Mouse (Mus musculus) right cerebral cortex, adult 18-20 months (tissue): ENCODE measurements around the gene Bpifa6.
A peak's percentile ranks its signal among the peaks of the same experiment; 100 is the strongest.
"Not testable (repeated sequence)": the region's sequence is repeated elsewhere in the genome, so short reads cannot be mapped to it uniquely, and the experiment has no call there.

Source experiments
- DNase-seq: peaks from one replicate; pipeline ENCODE4 v3.0.0; 2022; ENCODE audit warnings: mixed read lengths

The Bpifa6 gene

DNA sequence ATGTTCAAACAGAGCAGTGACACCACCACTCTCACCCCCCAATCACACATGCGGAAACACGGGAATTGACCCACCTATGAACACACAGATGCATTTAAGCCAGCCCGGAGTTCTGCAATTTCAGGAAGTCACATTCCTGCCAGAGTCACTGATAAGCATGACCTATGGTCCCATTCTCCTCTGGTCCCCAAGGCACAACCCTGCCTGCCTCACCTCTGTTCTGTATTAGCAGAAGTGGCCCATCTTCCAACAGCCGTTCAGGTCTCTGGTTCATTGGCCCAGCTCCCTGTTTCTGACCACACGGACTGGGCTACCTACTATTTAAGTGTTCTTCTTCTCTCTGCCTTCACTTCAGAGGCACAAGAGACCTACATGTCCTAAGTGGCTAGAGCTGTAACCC, at the start of gene Bpifa6:
Bpifa6 (plus strand) TSS at position 364 of the 400 bp plus-strand sequence.
- no peak for DNase-seq

DNA sequence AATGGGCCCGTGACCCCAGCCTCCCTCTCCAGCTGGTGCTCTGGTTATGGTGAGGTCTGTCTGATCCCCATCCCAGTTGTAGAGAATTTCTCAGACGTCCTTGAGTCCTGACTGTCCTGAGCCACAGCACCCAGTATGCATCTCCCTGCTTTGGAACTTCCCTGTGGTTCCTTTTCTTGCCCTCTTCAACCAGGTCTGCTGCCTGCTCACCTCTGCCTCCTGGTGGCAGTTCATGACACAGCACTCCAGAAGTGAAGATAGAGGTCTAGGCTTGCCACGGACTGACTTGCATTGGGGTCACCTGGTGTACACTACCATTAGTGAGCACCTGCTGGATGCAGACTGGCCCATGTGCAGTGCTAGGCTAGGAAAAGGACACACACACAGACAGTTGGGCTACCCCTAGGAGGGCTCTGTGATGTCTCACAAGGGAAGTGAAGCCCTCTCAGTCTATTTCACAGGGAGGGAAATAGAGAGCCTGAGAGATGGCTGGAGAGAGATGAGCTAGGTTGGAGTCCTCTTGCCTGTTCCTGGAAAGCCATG, 44.8 kb upstream of the Bpifa6 start:
- peak; percentile 18 for DNase-seq

DNA sequence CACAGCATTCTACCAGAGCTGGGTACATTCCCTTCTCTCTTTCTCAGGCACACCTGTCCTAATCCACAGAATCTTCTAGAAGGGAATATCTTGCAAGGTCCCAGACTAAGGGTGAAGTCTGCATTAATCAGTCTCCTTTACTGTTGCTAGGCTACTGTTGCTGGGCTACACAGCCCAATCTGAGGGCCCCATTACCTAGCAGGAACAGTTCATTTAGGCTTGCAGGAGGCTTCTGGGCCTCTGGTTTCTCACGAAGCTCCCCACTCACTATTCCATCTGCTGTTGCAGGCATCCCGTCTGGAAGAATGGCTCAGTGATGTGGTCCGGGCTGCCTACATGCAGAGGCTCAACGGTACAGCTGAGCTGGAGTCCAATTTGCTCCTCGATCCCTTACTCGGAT, 43.6 kb upstream of the Bpifa6 start:
- DNase-seq, result no peak

DNA sequence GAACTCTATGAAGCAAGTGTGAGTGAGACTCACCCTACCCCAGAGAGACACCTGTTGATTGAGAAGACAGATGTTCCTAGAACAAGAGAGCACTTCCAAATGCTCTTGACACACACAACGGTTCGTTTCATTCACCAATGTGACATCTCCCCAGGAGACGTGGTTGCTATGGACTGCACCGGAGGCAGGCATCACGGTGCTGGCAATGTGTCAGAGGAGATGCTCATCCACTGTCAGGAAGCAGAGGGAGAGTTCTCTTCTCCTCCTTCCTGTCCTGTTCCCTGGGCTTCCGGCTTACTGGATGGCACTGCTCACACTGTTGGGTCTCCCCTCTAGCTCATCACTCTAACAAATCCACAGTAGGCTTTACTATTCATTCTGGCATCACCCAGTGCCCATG, 41.4 kb upstream of the Bpifa6 start:
- no peak for DNase-seq

DNA sequence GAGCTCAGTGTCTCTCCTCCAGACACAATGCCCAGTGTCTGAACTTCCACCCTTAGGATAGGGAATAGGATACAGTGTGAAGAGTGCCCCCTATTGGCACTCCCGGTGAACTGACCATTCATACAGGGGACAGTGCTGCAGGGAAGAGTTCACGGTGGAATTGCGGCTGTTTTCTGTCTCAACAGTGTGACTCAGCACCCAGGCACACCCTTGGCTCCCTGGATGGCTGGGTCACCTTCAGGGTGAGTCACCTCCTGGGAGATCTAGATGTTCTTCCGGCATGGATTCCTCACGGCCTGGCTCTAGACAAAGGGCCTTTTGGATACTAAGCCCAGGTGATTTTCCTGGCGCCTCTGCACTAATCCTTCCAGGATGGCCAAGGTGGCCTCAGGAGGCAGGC, 39.4 kb upstream of the Bpifa6 start:
- no peak for DNase-seq

DNA sequence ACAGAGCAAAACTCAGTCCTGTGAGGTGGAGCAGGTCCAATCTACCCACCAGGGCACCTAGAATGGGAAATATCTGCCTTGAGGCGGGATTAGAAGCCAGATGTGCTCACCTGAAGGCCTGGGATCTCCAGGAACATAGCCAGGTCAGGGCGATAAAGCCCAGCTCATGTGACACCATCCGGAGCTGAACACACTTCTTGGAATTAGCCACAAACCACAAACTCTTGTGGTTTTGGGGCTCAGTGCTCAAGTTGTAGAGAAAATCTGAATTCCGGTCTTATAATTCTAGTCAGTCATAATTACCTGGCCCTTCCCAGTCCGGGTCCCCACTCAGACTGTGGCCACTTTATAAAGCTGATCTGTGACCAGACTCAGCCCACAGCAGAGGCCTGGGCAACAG, 36.9 kb upstream of the Bpifa6 start, which contains the start of gene Bpifb4:
Bpifb4 (plus strand) TSS at position 370 of the 400 bp plus-strand sequence.
- no peak for DNase-seq

DNA sequence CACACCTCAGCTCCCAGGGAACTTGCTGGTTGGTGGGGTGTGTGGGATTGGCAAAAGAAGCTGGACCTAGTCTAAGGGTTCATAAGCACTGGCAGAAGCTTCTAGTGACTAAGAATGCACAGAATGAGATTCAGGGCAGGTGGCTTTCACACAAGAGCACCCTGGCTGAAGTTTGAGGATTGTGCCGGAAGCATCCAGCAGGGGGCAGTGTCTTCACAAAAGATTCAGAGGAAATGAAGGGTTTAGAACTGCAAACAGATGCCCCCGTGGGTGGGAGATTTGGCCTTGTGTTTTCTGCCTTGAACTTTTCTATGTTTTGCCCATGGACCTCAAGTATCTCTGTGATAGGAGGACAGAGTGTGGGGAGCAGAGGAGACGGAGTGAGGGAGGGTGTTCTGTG, 31.2 kb upstream of the Bpifa6 start:
- peak; percentile 41 for DNase-seq

DNA sequence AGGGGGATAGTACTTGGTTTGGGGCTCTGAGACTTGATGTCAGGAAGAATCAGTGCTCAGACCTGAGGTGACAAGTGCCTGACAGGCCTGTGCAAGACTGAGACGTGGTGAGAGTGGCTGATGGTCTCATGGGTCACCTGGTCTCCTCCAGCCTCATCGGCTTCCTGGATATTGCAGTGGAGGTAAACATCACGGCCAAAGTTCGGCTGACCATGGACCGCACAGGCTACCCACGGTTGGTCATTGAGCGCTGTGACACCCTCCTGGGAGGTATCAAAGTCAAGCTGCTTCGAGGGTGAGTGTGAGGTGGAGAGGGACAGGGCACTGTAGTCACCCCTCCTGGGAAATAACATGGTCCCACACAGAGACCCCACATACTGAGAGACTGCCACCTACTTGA, 30.2 kb upstream of the Bpifa6 start:
- DNase-seq, result no peak

DNA sequence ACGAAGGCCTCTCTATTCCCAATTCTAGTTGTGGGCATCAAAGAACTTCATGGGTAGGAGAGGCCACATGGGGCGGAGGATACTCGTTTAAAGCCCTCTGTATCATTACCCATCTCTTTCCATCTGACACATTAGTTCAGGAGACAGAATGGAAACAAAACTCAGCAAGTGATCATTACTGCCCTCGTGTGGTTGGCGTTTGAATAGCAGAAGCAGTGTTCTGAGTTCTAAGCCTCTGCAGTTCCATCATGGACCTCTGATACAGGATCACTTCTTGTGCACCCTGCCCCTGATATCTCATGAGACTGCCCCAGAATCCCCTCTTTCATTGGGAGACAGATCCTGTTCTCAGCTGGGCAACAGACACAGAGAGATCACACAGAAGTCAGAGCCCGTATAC, 21.8 kb upstream of the Bpifa6 start:
- DNase-seq, result peak; percentile 39

DNA sequence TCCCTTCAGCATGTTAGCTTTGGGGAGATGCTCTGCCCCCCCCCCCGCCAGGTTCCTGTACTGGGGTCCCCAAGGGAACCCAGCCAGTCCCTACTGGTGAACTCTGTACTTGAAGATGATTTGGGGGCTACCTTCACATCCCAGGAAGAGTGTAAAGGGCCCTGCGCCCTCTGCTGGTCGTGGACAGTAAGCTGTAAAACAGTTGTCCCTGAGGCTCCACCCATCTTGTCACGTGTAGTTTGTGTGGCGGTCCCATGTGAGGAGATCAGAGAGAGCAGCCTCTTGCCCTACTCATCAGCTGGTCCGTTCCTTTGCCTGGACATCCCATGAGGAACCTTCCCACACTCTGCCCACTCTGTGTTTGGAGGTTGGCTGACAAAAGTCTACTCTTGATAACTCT, 20.9 kb upstream of the Bpifa6 start:
- no peak for DNase-seq

DNA sequence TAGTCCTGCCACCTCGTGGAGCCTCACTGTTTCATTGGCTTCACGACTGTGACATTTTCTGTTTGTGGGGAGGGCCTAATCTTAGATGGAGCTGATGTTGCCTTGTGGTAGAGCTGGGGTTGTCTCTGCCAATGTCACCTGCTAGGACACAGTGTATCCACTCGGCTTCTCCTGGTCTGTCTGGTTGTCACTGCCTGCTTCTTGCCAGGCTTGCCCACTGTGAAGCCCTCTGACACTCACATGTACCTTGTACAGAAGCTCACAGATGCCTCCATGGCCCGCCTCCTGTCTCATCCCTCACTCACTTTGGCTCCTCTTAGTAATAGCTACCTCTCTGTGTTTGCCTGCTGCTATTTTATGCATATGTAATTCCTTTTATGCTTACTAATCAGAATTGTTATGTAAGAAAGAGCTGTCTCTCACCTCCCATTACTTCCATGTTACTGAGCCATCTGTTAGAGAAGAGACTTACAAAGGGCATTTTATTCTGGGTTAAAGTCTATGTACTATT, 11.9 kb upstream of the Bpifa6 start:
- DNase-seq, result peak; percentile 38

DNA sequence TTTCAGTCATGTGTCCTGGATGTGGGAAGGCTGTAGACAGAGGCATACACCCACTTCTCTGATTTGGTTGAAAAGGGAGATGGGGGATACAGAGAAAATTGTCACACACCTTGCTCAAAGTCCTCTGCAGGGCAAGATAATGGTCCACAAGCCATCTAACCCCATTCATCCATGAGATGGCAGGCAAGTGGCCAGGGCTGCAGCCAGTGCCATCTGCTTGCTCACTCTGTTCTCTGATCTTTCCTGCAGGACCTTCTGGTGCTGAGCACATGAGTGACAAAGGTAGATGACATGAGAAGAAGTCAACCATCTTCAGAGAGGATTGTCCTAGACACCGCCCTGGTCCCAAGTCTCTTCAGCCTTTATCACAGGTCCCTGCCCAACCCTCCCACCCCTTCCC, 11.4 kb upstream of the Bpifa6 start:
- DNase-seq, result peak; percentile 16

DNA sequence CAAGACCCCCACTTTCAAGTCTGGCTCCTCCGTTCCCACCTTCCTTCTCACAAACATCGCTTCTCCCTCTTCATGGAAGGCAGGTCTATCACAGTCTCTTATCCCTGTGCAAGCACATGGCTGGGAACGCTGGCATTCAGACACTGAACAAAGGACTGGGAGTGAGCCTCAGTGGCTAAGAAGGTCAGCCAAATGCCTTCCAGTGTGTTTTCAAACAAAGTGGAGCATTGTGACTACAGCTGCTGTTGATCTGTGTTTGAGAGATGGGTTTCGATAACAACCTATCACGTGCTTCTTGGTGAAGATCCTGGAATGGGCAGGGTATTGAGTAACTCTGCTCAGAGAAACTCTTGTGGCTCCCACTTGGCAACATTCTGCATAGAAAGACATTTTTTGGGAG, 4.5 kb upstream of the Bpifa6 start:
- no peak for DNase-seq

DNA sequence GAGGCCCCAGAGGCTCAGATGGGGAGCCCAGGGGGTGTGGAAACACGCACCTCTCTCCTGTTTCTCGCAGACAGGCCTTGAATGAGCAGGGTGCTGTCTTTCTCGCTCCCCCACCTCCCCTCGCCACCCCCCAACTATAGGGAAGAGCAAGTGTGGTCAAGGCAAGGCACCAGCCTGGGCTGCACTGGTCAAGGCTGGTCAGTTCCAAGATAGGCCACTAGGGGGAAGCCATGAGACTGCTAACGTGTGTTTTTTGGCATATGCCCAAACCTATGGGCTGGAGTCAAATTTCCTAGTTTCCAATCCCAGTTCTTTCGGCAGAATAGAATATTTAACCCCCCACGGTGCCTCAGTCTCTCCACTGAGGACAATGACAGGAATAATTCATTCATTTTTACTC, 21.0 kb downstream of the Bpifa6 start:
- DNase-seq, result peak; percentile 42

DNA sequence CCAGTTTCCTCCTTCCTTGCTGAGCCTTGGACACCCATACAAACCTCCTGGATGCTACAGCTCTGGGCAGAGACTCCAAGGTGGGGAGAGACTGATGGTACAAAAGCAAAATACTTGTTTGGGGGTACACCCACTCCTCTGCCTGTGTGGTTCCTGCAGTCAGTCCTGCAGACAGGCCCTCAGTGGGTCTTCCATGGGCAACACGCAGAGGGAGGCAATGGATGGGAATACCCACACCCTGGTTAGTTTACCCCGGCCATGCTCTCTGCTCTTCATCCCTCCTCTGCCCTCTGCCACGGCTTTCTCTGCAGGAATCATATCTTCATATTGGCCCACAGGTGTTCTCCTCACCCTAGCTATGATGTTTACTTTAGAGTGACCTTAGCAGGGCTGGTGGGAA, 25.8 kb downstream of the Bpifa6 start:
- no peak for DNase-seq

DNA sequence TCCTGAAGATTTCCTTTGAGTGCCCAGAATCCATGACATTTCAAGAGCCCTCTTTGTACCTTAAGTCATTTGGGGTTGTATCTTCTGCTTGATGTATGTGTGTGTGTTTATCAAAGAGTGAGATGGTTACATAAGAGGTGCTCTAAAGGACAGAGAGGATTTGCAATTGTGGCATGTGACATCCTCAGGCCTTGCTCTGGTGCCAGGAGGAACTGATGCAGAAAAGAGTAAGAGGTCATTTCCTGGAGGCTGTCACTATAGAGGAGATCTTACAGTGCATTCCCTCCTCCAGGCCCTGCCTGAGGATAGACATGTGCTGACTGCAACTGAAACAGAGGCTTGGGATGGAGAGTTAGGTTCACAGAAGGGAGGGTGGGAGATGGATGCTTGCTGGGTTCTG, 26.3 kb downstream of the Bpifa6 start:
- DNase-seq, result no peak

DNA sequence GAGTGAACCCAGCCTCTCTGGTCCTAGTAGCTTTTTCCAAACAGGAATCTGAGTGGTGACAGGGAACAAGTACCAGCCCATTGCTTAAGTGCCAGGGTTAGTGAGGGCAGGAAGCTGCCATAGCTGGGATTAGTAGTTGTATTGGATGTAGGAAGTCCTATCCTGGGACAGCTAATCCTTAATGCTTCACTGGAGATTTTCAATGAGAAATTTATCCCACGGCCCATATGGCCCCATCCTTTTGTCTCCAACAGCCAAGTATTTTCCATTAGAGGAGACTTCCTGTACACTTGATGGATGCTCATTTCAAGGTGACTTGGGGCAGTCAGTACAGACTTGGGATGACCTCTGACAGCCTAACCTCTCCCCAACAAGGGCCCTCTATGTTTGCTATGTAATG, 29.7 kb downstream of the Bpifa6 start:
- no peak for DNase-seq

DNA sequence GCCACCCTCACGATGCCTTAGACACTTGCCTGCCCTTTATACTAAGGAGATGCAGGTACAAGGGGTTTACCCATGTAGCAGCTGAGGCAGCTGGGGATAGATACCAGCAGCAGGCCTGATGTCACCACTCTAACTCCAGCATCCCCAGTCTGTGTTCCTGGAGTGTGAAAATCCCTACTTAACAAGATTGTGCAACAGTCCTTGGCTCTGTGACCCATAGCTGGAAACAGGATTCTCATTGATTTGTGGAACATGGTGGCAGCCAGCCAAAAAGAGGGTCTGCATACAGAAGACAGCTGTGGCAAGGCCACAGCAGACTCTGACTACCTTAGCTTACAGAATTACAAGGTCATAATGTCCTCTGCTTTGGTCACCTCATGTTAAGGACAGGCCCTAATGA, 30.3 kb downstream of the Bpifa6 start:
- no peak for DNase-seq

DNA sequence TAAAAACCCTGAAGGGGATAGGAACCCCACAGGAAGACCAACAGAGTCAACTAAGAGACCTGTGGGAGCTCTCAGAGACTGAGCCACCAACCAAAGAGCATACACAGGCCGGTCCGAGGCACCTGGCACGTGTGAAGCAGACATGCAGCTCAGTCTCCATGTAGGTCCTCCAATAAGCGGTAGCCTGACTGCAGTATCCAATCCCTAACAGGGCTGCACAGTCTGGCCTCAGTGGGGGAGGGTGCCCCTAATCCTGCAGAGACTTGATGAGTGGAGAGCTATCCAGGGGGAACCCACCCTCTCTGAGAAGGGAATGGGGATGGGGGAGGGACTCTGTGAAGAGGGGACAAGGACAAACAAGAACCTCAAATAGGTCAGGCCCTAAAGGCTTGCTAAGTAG, 31.0 kb downstream of the Bpifa6 start:
- DNase-seq, result no peak

DNA sequence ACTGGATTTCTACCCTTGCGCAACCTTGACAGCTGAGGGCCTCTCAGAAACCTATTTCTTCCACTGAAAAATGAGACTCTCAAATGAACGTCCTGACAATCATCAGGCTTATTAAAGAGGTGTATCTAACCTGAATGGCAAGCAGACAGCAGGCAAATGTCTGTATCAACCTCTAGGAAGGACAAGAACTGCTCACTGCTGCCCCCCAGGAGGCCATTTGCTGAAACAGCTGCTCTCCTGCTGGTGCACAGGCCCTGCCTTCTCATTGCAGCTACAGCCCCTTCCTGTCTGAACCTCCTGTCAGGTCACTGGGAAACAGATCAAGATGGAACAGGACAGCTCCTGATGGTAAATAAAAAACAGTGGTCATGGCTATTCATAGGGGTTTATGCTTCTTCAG, 31.6 kb downstream of the Bpifa6 start:
- DNase-seq, result no peak

DNA sequence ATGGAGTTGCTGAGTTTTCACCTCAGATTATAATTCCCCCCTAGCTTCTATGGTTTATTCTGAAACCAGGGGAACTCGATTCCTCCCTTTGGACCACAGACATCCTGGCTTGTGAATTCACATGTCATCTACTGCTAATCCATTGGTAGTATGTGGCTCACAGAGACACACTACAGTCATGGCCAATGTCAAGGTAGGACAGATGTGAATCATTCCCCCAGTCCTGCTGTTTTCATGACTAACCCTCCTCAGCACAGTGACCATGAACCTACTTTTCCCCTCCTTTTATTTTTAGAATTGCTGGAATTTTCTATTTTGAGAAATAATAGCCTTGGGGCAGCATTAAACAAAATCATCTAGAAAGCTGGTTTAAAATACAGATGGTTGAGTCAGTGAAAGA, 32.6 kb downstream of the Bpifa6 start:
- DNase-seq, result no peak

DNA sequence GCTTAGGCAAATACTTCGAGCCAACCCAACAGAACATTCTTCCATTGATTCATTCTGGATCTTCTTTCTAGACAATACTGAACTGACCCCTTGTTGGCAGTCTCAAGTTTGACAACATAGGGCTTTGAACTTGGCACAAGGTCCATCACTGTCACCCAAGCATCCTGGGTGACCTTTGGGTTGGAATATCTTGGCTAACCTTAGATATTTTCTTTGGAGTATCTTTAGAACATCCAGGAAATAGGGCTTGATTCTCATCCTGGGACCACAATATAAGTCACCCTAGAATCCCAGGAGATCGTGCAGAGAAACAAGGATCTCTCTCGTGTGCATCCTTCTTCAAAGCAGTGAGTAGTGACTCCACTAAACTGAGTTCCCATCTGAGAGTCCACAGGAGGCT, 33.2 kb downstream of the Bpifa6 start, which contains the start of gene Bpifa2:
Bpifa2 (plus strand) TSS at position 301 of the 400 bp plus-strand sequence.
- no peak for DNase-seq

DNA sequence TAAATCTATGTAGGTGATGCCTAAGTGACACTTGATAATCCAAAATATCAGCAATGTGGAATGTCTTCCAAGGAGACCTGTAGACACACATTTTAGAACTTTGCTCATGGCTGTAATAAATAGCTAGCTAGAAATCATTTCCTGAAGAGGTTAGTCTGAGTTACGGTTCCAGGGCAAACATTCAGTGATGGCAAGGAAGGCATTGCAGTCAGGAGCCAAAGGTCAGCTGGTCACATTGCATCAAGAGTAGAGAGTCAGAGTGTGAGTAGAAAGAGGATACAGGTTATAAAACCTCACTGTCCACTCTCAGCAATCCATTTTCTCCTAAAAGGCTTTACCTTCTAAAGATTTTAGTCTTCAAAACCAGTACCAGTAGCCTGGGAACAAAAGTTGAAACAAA, 43.2 kb downstream of the Bpifa6 start:
- DNase-seq, result no peak

DNA sequence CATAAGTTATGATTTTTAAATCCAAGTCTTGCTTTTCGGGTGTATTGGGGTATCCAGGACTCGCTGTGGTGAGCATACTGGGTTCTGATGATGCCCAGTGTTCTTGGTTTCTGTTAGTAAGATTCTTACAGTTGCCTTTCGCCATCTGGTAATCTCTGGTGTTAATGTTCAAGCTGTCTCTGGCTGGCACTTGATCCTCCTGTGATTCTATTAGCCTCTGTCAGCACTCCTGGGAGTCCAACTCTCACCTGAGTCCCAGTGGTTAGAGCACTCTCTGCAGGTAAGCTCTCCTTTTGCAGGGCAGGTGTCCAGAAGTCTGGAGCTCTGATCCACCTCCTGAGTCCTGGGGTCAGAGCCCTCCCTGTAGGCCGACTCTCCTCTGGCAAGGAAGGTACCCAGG, 49.9 kb downstream of the Bpifa6 start:
- not testable (repeated sequence) for DNase-seq

DNA sequence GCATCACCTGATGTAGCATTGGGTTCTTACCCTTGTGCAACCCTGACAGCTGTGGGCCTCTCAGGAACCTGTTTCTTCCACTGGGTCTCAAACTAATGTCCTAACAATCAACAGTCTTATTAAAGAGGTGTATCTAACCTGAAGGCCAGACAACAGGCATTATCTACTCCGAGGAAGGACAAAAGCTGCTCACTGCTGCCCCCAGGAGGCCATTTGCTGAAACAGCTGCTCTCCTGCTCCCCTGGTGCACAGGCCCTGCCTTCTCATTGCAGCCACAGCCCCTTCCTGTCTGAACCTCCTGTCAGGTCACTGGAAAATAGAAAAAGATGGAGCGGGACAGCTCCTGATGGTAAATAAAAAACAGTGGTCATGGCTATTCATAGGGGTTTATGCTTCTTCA, 64.2 kb downstream of the Bpifa6 start:
- DNase-seq, result no peak
